Mouse (Mus musculus) liver, embryonic 11.5 days (tissue): ENCODE data around the gene Pus7l. TPM values are rescaled to one million over a fixed set of nuclear protein-coding genes. Genes with fewer than 3 reads are reported as not detected.

Experiments
- ATAC-seq: fragments of 200-750 bp; cut with Nextera tagmentation; replicated peaks from 2 replicates; pipeline ENCODE4 v1.8.0; 2017; ENCODE audit warnings: moderate number of reproducible peaks, mild to moderate bottlenecking, moderate TSS enrichment, moderate library complexity; ENCODE audit not compliant: low FRiP score
- DNase-seq: peaks from one replicate; pipeline ENCODE4 v3.0.0-alpha.2; 2017; ENCODE audit warnings: low spot score
- H3K27ac ChIP-seq: fragments of 300-500 bp; sonication (generic); 2 replicates; pipeline ENCODE4 v1.5.1; 2014; ENCODE audit warnings: mild to moderate bottlenecking, low read depth, low read length, control low read depth
- H3K27me3 ChIP-seq: fragments of 300-500 bp; sonication (generic); replicated peaks from 2 replicates; pipeline ENCODE4 v1.6.1; 2014; ENCODE audit warnings: low read length, mixed read lengths; ENCODE audit not compliant: control insufficient read depth, insufficient read depth
- H3K36me3 ChIP-seq: fragments of 300-500 bp; sonication (generic); 2 replicates; pipeline ENCODE4 v1.6.1; 2014; ENCODE audit warnings: mild to moderate bottlenecking, low read length, moderate library complexity, mixed read lengths; ENCODE audit not compliant: control insufficient read depth, insufficient read depth
- H3K4me1 ChIP-seq: fragments of 300-500 bp; sonication (generic); replicated peaks from 2 replicates; pipeline ENCODE4 v1.6.1; 2014; ENCODE audit warnings: low read length, mixed read lengths; ENCODE audit not compliant: control insufficient read depth, insufficient read depth
- H3K4me2 ChIP-seq: fragments of 300-500 bp; sonication (generic); 2 replicates; pipeline ENCODE4 v1.6.1; 2014; ENCODE audit warnings: mild to moderate bottlenecking, control low read depth, moderate library complexity
- H3K4me3 ChIP-seq: fragments of 300-500 bp; sonication (generic); 2 replicates; pipeline ENCODE4 v1.5.1; 2014; ENCODE audit warnings: low read depth, low read length, control low read depth
- H3K9ac ChIP-seq: fragments of 300-500 bp; sonication (generic); 2 replicates; pipeline ENCODE4 v1.6.1; 2014; ENCODE audit warnings: low read depth, low read length, control low read depth
- H3K9me3 ChIP-seq: fragments of 300-500 bp; sonication (generic); 2 replicates; pipeline ENCODE4 v1.6.1; 2016; ENCODE audit warnings: low read length, inconsistent platforms, mixed read lengths; ENCODE audit not compliant: control insufficient read depth
- WGBS: fragments of 180-500 bp; shearing (Covaris S2); extraction: QIAGEN DNeasy Blood & Tissue Kit; methylation state at CpG from one replicate; pipeline ENCODE4 v1.1.7; 2014; 5-methylcytosine and 5-hydroxymethylcytosine counted together
- polyA plus RNA-seq: library from polyadenylated mRNA; unstranded; fragments of >200 nt; fragmentation: Nextera tagmentation; extraction: Ambion mirVana; gene quantifications from 2 replicates; pipeline ENCODE4 v1.2.1, GENCODE M21; 2014

Pus7l gene
- polyA plus RNA-seq, 1 experiment from 2014 or later = 12.0 TPM

GRCm38 (mm10) chr15:94557442-94557841, 14.1 kb upstream of the Pus7l start:
- Histone ChIP-seq H3K4me1 (no peaks in the 10 kb centered on the region), H3K27me3 (no peaks in the 10 kb centered on the region), H3K4me2 (no peak overlapping the region), H3K4me3 (no peak overlapping the region), H3K9ac (no peak overlapping the region), H3K9me3 (no peaks in the 10 kb centered on the region), H3K36me3 (no peaks in the 10 kb centered on the region), H3K27ac (no peak overlapping the region)
- DNase-seq = peak; percentile 57
- WGBS = 28% methylated on average over 7 of the region's 7 CpGs
- peak; percentile 70 for ATAC-seq

- ATAC-seq (no peak), DNase-seq (no peak)
- 88% methylated on average over 9 of the region's 9 CpGs for WGBS
- Histone ChIP-seq H3K27ac (no peak overlapping the region), H3K4me1 (no peaks in the 10 kb centered on the region), H3K36me3 (peaks cover 2% of the 10 kb centered on the region; the same call in 1 of the 2 replicates), H3K4me2 (no peak overlapping the region), H3K4me3 (no peak overlapping the region), H3K9me3 (no peaks in the 10 kb centered on the region; the same call in 1 of the 2 replicates), H3K27me3 (no peaks in the 10 kb centered on the region), H3K9ac (no peak overlapping the region)
Observed at GRCm38 (mm10) chr15:94553536-94553935, 10.2 kb upstream of the Pus7l start.

GRCm38 (mm10) chr15:94544844-94545243, 1.5 kb upstream of the Pus7l start:
- DNase-seq (no peak), ATAC-seq (no peak)
- Histone ChIP-seq H3K27ac (no peak overlapping the region), H3K9ac (no peak overlapping the region), H3K36me3 (no peaks in the 10 kb centered on the region), H3K4me3 (no peak overlapping the region), H3K9me3 (no peaks in the 10 kb centered on the region; the same call in 1 of the 2 replicates), H3K4me1 (no peaks in the 10 kb centered on the region), H3K27me3 (no peaks in the 10 kb centered on the region), H3K4me2 (peak overlapping the region; percentile 31)
- WGBS = 78% methylated on average over 4 of the region's 4 CpGs

- H3K27ac ChIP-seq = peak overlapping the region; percentile 55; the same call in 1 of the 2 replicates
- H3K9me3 ChIP-seq = no peaks in the 10 kb centered on the region
- H3K4me1 ChIP-seq = no peaks in the 10 kb centered on the region
- WGBS = 38% methylated on average over 9 of the region's 9 CpGs
- no peaks in the 10 kb centered on the region for H3K36me3 ChIP-seq
- peak overlapping the region; percentile 74 for H3K9ac ChIP-seq
- peak overlapping the region; percentile 77 for H3K4me2 ChIP-seq
- H3K4me3 ChIP-seq = peak overlapping the region; percentile 84
- ATAC-seq (no peak), DNase-seq (no peak)
- H3K27me3 ChIP-seq = no peaks in the 10 kb centered on the region
Observed at GRCm38 (mm10) chr15:94544052-94544636, 797 bp upstream of the Pus7l start.

GRCm38 (mm10) chr15:94542567-94543408, 559 bp downstream of the Pus7l start:
- no peak for DNase-seq
- no peaks in the 10 kb centered on the region for H3K9me3 ChIP-seq
- ATAC-seq = peak; percentile 82
- H3K36me3 ChIP-seq = no peaks in the 10 kb centered on the region
- no peaks in the 10 kb centered on the region for H3K27me3 ChIP-seq
- no peaks in the 10 kb centered on the region for H3K4me1 ChIP-seq
- H3K4me2 ChIP-seq = peak overlapping the region; percentile 77
- peak overlapping the region; percentile 73 for H3K9ac ChIP-seq
- peak overlapping the region; percentile 43; the same call in 1 of the 2 replicates for H3K27ac ChIP-seq
- WGBS = 9% methylated on average over 22 of the region's 22 CpGs
- peak overlapping the region; percentile 84 for H3K4me3 ChIP-seq

GRCm38 (mm10) chr15:94539296-94539695, 4.1 kb downstream of the Pus7l start:
- no peak for DNase-seq
- Histone ChIP-seq H3K4me2 (no peak overlapping the region), H3K4me3 (no peak overlapping the region), H3K4me1 (no peaks in the 10 kb centered on the region), H3K9ac (no peak overlapping the region), H3K9me3 (no peaks in the 10 kb centered on the region), H3K27ac (no peak overlapping the region), H3K27me3 (no peaks in the 10 kb centered on the region), H3K36me3 (no peaks in the 10 kb centered on the region)
- WGBS = 94% methylated on average over 3 of the region's 3 CpGs
- no peak for ATAC-seq

GRCm38 (mm10) chr15:94535521-94535920, 7.8 kb downstream of the Pus7l start:
- Histone ChIP-seq H3K4me1 (no peaks in the 10 kb centered on the region), H3K27me3 (no peaks in the 10 kb centered on the region), H3K9ac (no peak overlapping the region), H3K27ac (no peak overlapping the region), H3K4me2 (no peak overlapping the region), H3K4me3 (no peak overlapping the region), H3K9me3 (no peaks in the 10 kb centered on the region), H3K36me3 (peaks cover 4% of the 10 kb centered on the region; the same call in 1 of the 2 replicates)
- ATAC-seq = no peak
- 80% methylated on average over 7 of the region's 7 CpGs for WGBS
- DNase-seq = no peak

- Histone ChIP-seq H3K4me3 (no peak overlapping the region), H3K27me3 (no peaks in the 10 kb centered on the region), H3K9ac (no peak overlapping the region), H3K4me1 (no peaks in the 10 kb centered on the region), H3K9me3 (no peaks in the 10 kb centered on the region), H3K36me3 (peaks cover 4% of the 10 kb centered on the region; the same call in 1 of the 2 replicates), H3K4me2 (no peak overlapping the region), H3K27ac (no peak overlapping the region)
- 87% methylated on average over 6 of the region's 6 CpGs for WGBS
- DNase-seq (no peak), ATAC-seq (no peak)
Observed at GRCm38 (mm10) chr15:94532956-94533355, 10.4 kb downstream of the Pus7l start.
